Mouse (Mus musculus): ENCODE measurements around the gene Gatm.

GRCm38 (mm10) chr2:122575470-122575869 lies 35.6 kb downstream of the Gatm start:
- no peak for TF ChIP-seq CTCF (IDR thresholded peaks at IDR 0.05; ENCODE audit: borderline replicate concordance, control insufficient read depth, extremely low read depth, insufficient read depth, low read length, poor library complexity)
- TF ChIP-seq POLR2A (IDR thresholded peaks at IDR 0.05; ENCODE audit: control insufficient read depth, extremely low read depth, insufficient read depth, low read length, poor library complexity) = no peak

Measured in thymus, adult 2 months (tissue).